Mouse (Mus musculus): ENCODE measurements at regions not wholly inside any gene's neighbourhood (a gene's known extent, or its start where the extent isn't known, plus 50 kb on each side); places are given as distances from the start of the nearest gene placed in this dataset.
A peak's percentile ranks its signal among the peaks of the same experiment; 100 is the strongest.

DNA sequence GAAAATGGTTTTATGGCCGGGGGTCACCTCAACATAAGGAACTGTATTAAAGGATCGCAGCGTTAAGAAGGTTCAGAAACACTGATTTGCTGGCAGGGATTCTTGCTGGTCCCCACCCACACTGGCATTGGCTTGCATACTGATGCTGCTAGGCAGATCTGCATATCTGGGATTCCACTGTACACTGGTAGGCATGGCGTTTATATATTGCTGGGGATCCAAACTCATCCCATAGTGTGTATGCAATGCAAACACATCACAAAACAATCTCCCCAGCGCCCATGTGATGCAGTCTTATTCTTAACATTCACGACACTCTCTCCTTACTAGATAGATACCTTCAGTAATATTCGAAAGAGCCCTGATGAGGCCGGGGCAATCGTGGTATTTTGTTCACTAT lies 105.0 kb downstream of the Dyrk2 start:
- no peak for DNase-seq (ENCODE audit: low read depth, low spot score)

GRCm38 (mm10) chr10:118765544-118766441 lies 104.2 kb downstream of the Dyrk2 start:
- no peak for DNase-seq (ENCODE audit: low read depth, low spot score)

DNA sequence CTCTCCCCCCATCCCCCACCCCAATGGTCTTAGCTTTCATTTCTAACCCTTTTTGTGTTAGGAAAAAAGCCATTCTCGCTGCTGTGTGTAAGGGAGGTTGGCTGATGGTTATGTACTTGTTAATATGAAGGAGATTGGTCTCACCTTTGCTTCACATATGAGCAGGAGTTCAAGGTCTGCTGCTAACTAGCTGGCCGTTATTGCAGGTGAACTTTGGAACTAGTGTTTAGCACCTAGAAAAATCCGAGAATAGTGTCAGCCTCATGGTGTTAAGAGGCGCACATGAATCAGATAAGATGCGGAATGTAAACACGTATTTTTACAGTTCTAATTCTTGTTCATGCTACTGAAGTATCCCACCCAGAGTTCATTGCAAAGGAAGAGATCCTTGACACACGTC lies 103.2 kb downstream of the Dyrk2 start:
- no peak for DNase-seq (ENCODE audit: low read depth, low spot score)

DNA sequence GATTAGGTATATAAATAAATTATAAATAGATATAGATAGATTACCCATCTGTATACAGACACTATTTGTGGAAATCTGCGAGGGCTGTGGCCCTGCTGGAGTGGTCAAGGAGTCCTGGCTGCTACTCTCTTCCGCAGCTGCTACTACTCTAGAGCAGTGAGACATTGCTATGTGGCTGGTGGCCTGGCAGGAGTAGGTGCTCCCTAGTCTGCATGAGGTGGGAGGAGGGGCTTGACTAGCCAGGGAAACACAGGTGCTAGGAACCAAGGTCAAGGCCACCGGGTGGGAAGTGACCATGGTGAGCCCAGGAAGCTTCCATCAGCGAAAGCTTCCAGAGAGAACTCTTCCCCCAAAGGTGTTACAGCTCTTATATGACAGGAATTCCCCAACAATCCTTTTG lies 100.3 kb downstream of the Dyrk2 start:
- DNase-seq (ENCODE audit: low read depth, low spot score), result no peak

GRCm38 (mm10) chr10:118778656-118779055 lies 91.4 kb downstream of the Dyrk2 start:
- no peak for DNase-seq (ENCODE audit: low read depth, low spot score)

DNA sequence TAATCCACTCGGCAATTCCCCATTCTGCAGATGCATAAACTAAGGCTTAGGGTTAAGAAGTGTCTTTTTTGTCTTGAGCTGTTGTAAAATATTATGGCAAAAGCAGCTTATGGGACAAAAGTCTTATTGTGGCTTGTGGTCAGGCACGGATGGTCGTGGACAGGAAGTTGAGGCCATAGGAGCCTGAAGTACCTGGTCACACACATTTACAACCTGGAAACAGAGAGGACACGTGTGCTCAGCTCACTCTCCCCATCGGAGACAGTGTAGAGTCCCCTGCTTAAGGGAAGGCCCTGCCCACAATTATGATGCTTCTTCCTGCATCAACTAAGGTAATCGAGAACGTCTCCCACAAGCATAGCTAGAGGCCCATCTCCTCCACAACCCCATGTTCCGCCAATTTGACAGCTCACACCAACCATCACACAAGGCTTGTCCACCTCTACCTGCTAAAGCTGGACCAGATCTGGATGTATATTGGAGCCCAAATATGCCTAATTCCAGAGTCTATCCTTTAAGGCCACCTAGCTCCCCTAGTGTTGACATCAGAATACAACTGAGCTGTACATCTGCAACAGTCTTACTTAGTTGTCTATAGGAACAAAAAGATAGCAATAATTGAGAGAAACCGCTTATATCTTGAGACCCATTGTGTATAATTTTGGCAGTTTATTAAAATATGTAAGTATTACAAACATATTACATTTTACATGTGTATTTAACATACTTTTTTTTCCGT lies 89.0 kb downstream of the Dyrk2 start:
- no peak for DNase-seq (ENCODE audit: low read depth, low spot score)

- no peak for DNase-seq (ENCODE audit: low read depth, low spot score)
Observed at GRCm38 (mm10) chr10:118781811-118782232, 88.2 kb downstream of the Dyrk2 start.

- no peak for DNase-seq (ENCODE audit: low read depth, low spot score)
Observed at GRCm38 (mm10) chr10:118782646-118783045, 87.4 kb downstream of the Dyrk2 start.

DNA sequence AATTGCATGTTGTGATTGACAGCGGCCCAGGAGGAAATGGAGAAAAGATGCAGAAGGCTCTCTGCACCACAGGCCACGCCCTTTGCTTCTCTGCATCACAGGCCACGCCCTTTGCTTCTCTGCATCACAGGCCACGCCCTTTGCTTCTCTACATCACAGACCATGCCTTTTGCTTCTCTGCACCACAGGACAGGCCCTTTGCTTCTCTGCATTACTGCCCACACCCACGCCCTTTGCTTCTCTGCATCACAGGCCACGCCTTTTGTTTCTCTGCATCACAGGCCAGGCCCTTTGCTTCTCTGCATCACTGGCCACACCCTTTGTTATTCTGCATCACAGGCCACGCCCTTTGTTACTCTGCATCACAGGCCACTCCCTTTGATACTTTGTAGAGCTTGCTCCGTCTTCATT lies 82.7 kb downstream of the Dyrk2 start:
- DNase-seq (ENCODE audit: low read depth, low spot score), result no peak

- DNase-seq (ENCODE audit: low read depth, low spot score), result no peak
Observed at GRCm38 (mm10) chr10:118792352-118793100, 77.5 kb downstream of the Dyrk2 start.

DNA sequence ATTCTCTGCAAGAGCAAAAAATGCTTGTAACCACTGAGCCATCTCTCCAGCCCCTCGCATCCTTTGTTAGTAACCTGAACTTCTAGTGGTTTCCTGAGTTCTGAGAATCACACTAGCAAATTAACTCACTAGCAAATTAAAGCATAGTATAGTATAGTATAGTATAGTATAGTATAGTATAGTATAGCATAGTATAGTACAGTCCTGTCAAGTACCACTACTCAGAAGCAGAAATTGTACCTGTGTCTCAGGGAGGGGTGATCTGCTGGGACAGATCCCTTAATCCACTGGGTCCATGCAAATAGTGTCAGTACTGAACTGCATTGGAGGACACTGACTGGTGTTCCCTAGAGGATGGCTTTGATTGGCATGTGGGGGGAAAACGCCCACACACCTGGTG lies 76.2 kb downstream of the Dyrk2 start:
- DNase-seq (ENCODE audit: low read depth, low spot score), result no peak

DNA sequence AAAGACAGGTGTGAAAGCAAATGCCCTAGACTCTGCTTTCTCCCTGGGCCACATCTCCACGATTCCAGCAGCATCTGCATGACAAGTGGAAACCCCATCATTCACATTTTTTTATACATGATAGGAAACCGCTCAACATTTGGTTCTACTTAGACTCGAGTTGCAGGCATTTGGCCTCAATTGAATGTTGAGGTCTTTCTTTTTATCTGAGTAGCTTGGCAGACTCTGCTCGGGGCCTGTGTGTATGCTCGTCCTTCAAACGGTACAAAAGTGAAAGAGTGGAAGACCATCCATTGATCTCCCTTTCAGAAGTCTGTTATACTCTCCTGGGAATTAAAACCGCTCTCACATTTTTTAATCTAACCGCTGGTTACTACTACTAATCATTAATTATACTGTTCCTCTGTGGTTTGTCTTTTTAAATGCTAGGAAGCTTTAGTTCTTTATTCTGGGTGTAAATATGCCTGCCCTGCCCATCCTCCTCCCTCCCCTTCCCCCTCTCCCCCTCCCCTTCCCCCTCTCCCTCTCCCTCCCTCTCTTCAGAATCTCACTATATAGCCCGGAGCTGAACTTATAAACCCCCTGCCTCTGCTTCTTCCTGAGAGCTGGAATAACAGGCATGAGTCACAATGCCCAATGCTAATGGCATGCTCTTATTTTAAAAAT lies 75.5 kb downstream of the Dyrk2 start:
- DNase-seq (ENCODE audit: low read depth, low spot score), result no peak

GRCm38 (mm10) chr10:118795061-118795407 lies 75.0 kb downstream of the Dyrk2 start:
- no peak for DNase-seq (ENCODE audit: low read depth, low spot score)

- DNase-seq (ENCODE audit: low read depth, low spot score), result no peak
Observed at GRCm38 (mm10) chr10:118796512-118796911, 73.5 kb downstream of the Dyrk2 start.

GRCm38 (mm10) chr10:118797256-118797655 lies 72.8 kb downstream of the Dyrk2 start:
- DNase-seq (ENCODE audit: low read depth, low spot score), result no peak

DNA sequence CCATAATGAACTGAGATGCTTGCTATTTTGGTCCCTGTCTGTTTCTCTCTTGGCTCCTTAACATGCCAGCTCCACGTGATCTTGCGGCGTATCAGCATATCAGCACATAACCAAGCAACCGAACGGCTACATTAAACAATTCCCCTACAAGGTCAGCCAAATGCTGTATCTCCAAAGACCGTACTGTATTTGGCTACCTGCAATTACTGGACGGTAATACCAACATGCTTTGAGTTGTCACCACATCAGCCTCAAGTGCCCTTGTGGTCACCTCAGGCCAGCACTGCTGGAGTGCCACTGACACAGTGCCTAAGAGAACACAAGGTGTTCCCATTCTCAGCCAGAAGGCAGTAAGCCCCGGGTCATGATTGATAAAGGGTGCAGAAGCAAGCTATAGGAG lies 70.2 kb downstream of the Dyrk2 start:
- peak; percentile 51 for DNase-seq (ENCODE audit: low read depth, low spot score)

DNA sequence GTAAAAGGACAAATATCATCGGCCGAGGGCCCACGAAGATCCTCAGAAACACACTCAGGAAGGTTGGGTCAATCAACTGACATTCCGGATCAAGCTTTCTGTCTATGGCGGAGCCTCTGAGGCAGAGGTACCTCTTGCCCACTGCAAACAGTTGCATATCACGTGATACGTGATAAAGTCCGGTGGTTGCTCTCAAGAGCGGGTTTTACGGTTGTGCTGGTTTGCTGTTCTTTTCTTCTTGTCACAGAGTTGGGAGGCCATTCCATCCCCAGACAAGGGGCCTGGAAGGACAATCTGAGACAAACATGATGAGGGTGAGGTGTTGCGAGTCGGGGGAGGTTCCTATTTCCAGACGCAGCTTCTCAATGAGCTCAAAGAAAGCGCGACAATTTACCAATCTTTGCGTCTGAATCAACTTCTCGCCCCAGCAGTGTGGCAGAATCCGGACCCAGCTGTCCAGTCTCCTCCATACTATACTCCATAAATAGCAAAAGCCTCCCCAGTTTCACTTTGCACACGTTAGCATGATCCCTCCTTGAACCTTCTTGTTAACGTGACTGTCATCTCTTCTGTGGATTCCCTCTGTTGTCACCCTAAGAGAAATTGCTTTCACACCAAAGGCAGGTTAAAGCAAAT lies 66.0 kb downstream of the Dyrk2 start:
- DNase-seq (ENCODE audit: low read depth, low spot score), result no peak

DNA sequence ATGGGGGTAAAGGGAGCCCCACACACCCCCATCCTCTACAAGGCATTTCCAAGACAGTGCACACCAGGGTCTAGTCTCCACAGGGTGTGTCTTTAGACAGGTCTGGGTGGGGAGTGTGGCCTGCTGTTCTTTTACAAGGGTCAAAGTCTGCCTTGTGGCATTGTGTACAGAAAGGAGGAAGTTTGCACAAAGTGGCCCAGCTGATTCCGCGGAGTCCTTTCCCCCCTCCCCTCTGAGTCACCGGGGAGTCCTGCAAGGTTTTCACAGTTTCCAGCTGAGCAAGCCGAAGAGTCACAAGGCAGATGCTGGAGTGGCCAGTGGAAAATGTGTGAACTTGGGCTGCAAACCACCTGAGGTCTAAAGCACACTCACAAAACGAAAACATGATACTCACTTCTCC lies 65.4 kb downstream of the Dyrk2 start:
- no peak for DNase-seq (ENCODE audit: low read depth, low spot score)

Measured in skeletal muscle tissue, adult 2 months (tissue).